Mouse (Mus musculus) spleen, embryonic (tissue): Measurements from ENCODE around the gene Gars.

Source experiments
- CTCF ChIA-PET: fragments of 350-600 bp; sonication (Branson Sonifier 250); formaldehyde crosslinking; loops from one replicate; lab custom pipeline; 2022; lab: Charles Lee

Gars gene

GRCm38 (mm10) chr6:55093431-55094146, 55.8 kb downstream of the Gars start:
- CTCF ChIA-PET, result no interaction called here

DNA sequence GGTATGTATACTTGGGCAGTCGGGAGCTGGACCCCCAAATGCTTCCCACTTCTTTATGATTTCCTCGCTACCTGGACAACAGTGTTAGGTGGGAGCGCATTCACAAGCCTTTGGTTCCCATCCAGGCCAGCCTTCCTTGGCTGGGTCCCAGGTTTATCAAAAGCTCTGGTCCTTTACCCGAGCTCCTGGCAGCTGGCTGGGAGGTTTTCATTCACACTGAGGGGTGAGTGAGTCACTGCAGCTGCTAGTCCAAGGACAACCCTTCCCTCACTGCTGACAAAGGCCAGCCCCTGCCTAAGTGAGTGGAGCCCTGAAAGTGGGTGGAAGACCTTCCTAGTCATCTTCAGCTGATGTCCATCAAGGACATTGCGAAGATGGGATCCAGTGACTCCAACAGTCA, 60.2 kb downstream of the Gars start:
- CTCF ChIA-PET, result interaction anchor here (0.6 kb wide), 1 partner anchor 8 kb away, joined by 3 read pairs; no protein-coding TSS in a partner anchor

GRCm38 (mm10) chr6:55098603-55099002, 60.8 kb downstream of the Gars start:
- CTCF ChIA-PET, result interaction anchor here (0.6 to 1.1 kb wide), 2 partner anchors 8 to 9 kb away, joined by 3 read pairs; no protein-coding TSS in a partner anchor

GRCm38 (mm10) chr6:55108358-55108757, 70.6 kb downstream of the Gars start:
- CTCF ChIA-PET, result no interaction called here

DNA sequence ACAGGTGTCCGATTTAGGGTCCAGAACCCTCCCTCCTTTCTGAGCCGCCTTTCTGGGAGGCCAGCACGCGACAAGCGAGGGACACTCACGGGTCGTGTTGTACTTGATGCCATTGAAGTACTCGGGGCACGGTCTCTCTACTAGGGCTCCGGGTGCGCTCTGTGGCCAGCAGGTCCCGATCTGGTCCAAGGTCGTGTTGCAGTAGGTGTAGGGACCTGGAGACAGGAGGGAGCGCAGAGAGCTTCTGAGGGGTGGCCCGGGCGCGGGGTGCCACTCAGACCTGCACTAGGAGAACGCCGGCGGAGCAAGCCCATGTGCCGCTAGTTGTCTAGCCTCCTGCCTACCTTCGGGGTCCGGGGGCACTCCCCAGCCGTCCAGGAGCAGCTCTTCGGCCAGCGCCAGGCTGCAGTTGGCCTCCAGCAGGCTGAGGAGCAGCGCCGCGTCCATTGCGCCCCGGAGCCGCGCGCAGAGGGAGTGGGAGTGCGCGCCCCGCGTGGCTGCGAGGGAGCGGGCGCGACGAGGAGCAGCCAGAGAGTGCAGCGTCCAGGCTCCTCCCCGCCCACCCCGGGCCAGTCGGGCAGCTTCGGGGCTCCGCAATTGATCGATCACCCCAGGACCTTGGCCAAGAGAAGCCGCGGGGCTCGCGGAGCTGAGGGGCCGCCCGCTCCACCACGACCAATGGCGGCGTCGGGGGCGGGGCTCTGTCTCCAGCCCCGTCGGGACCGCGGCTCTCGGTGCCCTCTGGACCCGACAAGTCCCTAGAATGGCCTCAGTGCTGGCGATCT, 79.7 kb downstream of the Gars start:
- CTCF ChIA-PET, result no interaction called here

GRCm38 (mm10) chr6:55123056-55123455, 85.2 kb downstream of the Gars start:
- CTCF ChIA-PET, result no interaction called here

DNA sequence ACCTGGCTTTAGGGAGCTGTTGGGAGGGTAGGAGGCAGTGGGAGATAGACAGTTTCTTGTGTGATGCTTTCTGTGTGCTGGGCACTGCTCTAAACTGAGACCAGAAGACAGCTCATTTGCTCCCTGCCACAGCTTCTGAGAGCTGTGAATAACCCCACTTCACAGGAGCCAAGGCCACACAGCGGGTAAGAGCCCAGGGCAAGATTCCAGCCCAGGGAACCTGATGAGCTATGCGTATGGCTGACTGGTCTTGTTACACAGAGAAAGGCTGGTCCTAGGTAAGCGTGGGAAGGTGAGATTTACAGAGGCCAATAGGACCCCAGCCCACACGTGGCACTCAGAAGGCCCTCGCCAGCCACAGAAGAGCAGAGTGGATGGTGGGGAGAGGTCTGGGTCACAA, 88.8 kb downstream of the Gars start:
- CTCF ChIA-PET, result no interaction called here

DNA sequence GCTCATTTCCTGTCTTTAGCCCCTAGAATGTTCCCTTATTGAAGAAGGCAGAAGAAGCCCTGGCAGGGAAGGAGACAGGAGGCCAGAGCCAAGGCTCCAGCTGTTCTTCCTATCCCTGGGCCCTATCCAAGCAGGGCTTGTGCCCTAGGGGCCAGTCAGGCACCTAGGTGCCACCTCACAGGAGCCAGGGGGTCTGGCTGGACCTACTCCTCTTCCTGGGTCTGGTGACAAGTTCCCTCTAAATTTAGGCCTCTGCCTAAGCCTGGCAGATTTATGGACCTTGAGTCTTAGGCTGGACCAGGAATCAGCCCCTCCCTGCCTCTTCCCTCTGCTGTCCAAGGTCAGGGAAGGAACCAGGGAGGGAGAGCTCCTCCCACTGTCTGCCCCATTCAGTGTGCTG, 90.6 kb downstream of the Gars start:
- CTCF ChIA-PET, result no interaction called here
